Mouse (Mus musculus) midbrain, embryonic 10.5 days (tissue): ENCODE measurements around the gene Kir3dl1. TPM values are rescaled to one million over a fixed set of nuclear protein-coding genes. Genes with fewer than 3 reads are reported as not detected.
"Not testable (repeated sequence)": the region's sequence is repeated elsewhere in the genome, so short reads cannot be mapped to it uniquely, and the experiment has no call there.

Experiments used
- DNase-seq: peaks from one replicate; pipeline ENCODE4 v3.0.0-alpha.2; 2017; ENCODE audit warnings: low spot score
- H3K27ac ChIP-seq: fragments of 300-500 bp; sonication (generic); replicated peaks from 2 replicates; pipeline ENCODE4 v1.5.1; 2016; ENCODE audit warnings: mild to moderate bottlenecking
- H3K27me3 ChIP-seq: fragments of 300-500 bp; sonication (generic); 2 replicates; pipeline ENCODE4 v1.6.1; 2016; ENCODE audit warnings: low read depth, mild to moderate bottlenecking; ENCODE audit not compliant: poor library complexity, severe bottlenecking
- H3K36me3 ChIP-seq: fragments of 300-500 bp; sonication (generic); 2 replicates; pipeline ENCODE4 v1.6.1; 2016; ENCODE audit warnings: mild to moderate bottlenecking, moderate library complexity
- H3K4me1 ChIP-seq: fragments of 300-500 bp; sonication (generic); 2 replicates; pipeline ENCODE4 v1.6.1; 2016
- H3K4me3 ChIP-seq: fragments of 300-500 bp; sonication (generic); 2 replicates; pipeline ENCODE4 v1.5.1; 2016; ENCODE audit warnings: mild to moderate bottlenecking, moderate library complexity
- H3K9me3 ChIP-seq: fragments of 300-500 bp; sonication (generic); replicated peaks from 2 replicates; pipeline ENCODE4 v1.6.1; 2016; ENCODE audit warnings: mild to moderate bottlenecking
- WGBS: fragments of 180-500 bp; shearing (Covaris S2); methylation state at CpG from one replicate; pipeline ENCODE4 v1.1.7; 2016; 5-methylcytosine and 5-hydroxymethylcytosine counted together
- polyA plus RNA-seq: library from polyadenylated mRNA; unstranded; fragments of >200 nt; fragmentation: Nextera tagmentation; extraction: Ambion mirVana; gene quantifications from 2 replicates; pipeline ENCODE4 v1.2.1, GENCODE M21; 2016

Kir3dl1 gene
- not detected in 2 replicates for polyA plus RNA-seq

DNA sequence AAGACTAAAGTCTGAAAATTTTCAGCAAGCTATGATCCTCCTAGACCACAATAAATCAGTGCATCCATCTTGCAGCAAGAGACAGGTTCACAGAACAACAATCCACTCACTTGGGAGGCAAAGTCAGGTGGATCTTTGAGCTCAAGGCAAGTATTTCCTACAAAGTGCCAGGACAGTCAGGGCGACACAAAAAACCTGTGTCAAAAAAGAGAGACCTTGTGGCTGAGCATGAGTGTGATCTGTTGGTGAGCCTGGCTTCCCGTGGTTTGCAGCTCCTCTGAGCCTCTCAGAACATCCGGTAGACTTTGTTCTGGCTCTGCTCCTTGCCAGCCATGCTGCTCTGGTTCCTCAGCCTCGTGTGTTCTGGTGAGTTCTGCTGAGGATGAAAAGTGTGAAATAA lies at the start of gene Kir3dl1:
TSS of gene Kir3dl1 (plus strand) at position 301 of the 400 bp plus-strand sequence.
- not testable (repeated sequence) for H3K27ac ChIP-seq, H3K27me3 ChIP-seq, H3K36me3 ChIP-seq, H3K4me1 ChIP-seq, H3K9me3 ChIP-seq, DNase-seq, H3K4me3 ChIP-seq
- whole genome bisulfite sequencing: 79% methylated on average over 4 of the region's 4 CpGs

DNA sequence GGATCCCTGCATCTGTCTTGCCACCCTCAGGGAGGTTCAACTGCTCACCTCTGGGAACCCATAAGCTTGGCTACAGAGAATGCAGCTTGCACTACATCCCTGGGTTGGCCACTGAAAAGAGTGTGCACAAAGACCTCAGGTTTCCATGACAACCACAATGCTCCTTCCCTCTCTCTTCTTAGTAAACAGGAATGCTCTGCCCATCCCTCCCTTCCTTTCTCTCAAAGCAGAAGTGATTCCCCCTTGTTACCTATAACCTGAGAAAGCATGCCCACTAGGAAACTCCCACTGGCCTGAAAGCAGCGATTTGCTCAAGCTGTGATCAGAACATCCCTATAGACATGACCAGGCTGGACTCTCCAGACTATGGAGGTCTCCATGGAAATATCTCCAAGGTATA lies 26.2 kb downstream of the Kir3dl1 start, which contains the start of gene Kir3dl2:
TSS of gene Kir3dl2 (minus strand) at position 101 of the 400 bp plus-strand sequence.
- DNase-seq, H3K9me3 ChIP-seq, H3K4me1 ChIP-seq, H3K36me3 ChIP-seq, H3K27ac ChIP-seq, H3K4me3 ChIP-seq, H3K27me3 ChIP-seq: not testable (repeated sequence)
- 65% methylated on average over 1 of the region's 1 CpGs for WGBS

GRCm38 (mm10) chrX:136569094-136569493 lies 51.3 kb downstream of the Kir3dl1 start:
- DNase-seq, H3K36me3 ChIP-seq, H3K9me3 ChIP-seq, H3K27me3 ChIP-seq, H3K4me3 ChIP-seq, H3K4me1 ChIP-seq, H3K27ac ChIP-seq: not testable (repeated sequence)
- 90% methylated on average over 9 of the region's 9 CpGs for WGBS

Other genes with a start within 250 kb of the Kir3dl1 start
- gene Bex3, start 247.7 kb upstream of the Kir3dl1 start, polyA plus RNA-seq: 627 and 636 TPM in 2 replicates
- not detected in 2 replicates for gene Kir3dl2, start 26.1 kb downstream of the Kir3dl1 start, polyA plus RNA-seq
- gene Tceal3, start 72.8 kb downstream of the Kir3dl1 start, polyA plus RNA-seq: 11.3 and 14.1 TPM in 2 replicates
- gene Tceal1, start 190.0 kb downstream of the Kir3dl1 start, polyA plus RNA-seq: 10.2 and 10.3 TPM in 2 replicates
- gene Morf4l2, start 225.7 kb downstream of the Kir3dl1 start, polyA plus RNA-seq: 586 and 616 TPM in 2 replicates